Mouse (Mus musculus) cerebellum, postnatal 36 days (tissue): ENCODE measurements at regions not wholly inside any gene's neighbourhood (a gene's known extent, or its start where the extent isn't known, plus 50 kb on each side); places are given as distances from the start of the nearest gene placed in this dataset.

Experiments used
- DNase-seq, 2 experiments: peaks; one replicate each; pipeline ENCODE4 v3.0.0; 2021 to 2022; ENCODE audit warnings: mixed read lengths in 2 of 2

GRCm38 (mm10) chr14:118422351-118423001 lies 155.7 kb downstream of the Gm9376 start:
- DNase-seq: peak in 1 of 2 experiments; percentile 3

- no peak for DNase-seq
These were observed 156.5 kb downstream of the Gm9376 start for GRCm38 (mm10) chr14:118423269-118423668.

- no peak for DNase-seq
These were observed 159.8 kb downstream of the Gm9376 start for GRCm38 (mm10) chr14:118426562-118426961.

- DNase-seq: no peak
These were observed 163.5 kb downstream of the Gm9376 start for GRCm38 (mm10) chr14:118430286-118430685.

- no peak for DNase-seq
These were observed 164.0 kb downstream of the Gm9376 start for GRCm38 (mm10) chr14:118430740-118431139.

GRCm38 (mm10) chr14:118431241-118431882 lies 164.6 kb downstream of the Gm9376 start:
- DNase-seq: no peak
